Mouse (Mus musculus) MEL (cell line): ENCODE data around the gene 5430427O19Rik. TPM values are rescaled to one million over a fixed set of nuclear protein-coding genes. Genes with fewer than 3 reads are reported as not detected.

Experiments used
- DNase-seq: peaks from one replicate; pipeline ENCODE4 v3.0.0; 2011; ENCODE audit warnings: low read depth, low spot score
- H3K27ac ChIP-seq: 2 replicates; pipeline ENCODE4 v1.5.1; 2012; ENCODE audit warnings: low read depth, mild to moderate bottlenecking, control low read depth, low read length, moderate library complexity; ENCODE audit not compliant: control insufficient read depth
- H3K27me3 ChIP-seq, 2 experiments: fragments of 150-350 bp in 1 of 2; sonication (generic) in 1 of 2; 2 replicates each; pipeline ENCODE4 v1.6.1; 2012; ENCODE audit warnings: low read length in 2 of 2, mild to moderate bottlenecking in 2 of 2, improper control_type of control experiment in 1 of 2, moderate library complexity in 1 of 2; ENCODE audit not compliant: insufficient read depth in 2 of 2, control insufficient read depth in 1 of 2
- H3K36me3 ChIP-seq, 2 experiments: 2 replicates each; pipeline ENCODE4 v1.6.1; 2012 to 2014; ENCODE audit warnings: low read length in 2 of 2, improper control_type of control experiment in 1 of 2, inconsistent platforms in 1 of 2, mild to moderate bottlenecking in 1 of 2; ENCODE audit not compliant: insufficient read depth in 2 of 2, control insufficient read depth in 1 of 2
- H3K4me1 ChIP-seq, 2 experiments: fragments of 150-350 bp in 1 of 2; sonication (generic) in 1 of 2; 2 replicates each; pipeline ENCODE4 v1.6.1; 2012; ENCODE audit warnings: low read length in 2 of 2, improper control_type of control experiment in 1 of 2, mild to moderate bottlenecking in 1 of 2; ENCODE audit not compliant: insufficient read depth in 2 of 2, control insufficient read depth in 1 of 2
- H3K4me3 ChIP-seq, 2 experiments: fragments of 150-350 bp in 1 of 2; sonication (generic) in 1 of 2; 2 replicates each; pipeline ENCODE4 v1.5.1; 2012; ENCODE audit warnings: low read depth in 2 of 2, low read length in 2 of 2, mild to moderate bottlenecking in 2 of 2, moderate library complexity in 2 of 2, control low read depth in 1 of 2, improper control_type of control experiment in 1 of 2; ENCODE audit not compliant: control insufficient read depth in 1 of 2, insufficient read depth in 1 of 2
- H3K79me2 ChIP-seq: 2 replicates; pipeline ENCODE4 v1.6.1; 2012; ENCODE audit warnings: mild to moderate bottlenecking, low read length, moderate library complexity; ENCODE audit not compliant: control insufficient read depth, poor library complexity, insufficient read depth
- H3K9ac ChIP-seq: 2 replicates; pipeline ENCODE4 v1.6.1; 2012; ENCODE audit warnings: low read depth, mild to moderate bottlenecking, control low read depth, low read length, moderate library complexity; ENCODE audit not compliant: control insufficient read depth, poor library complexity, severe bottlenecking
- H3K9me3 ChIP-seq: fragments of 150-350 bp; sonication (generic); replicated peaks from 2 replicates; pipeline ENCODE4 v1.6.1; 2012; ENCODE audit warnings: mild to moderate bottlenecking, low read length, improper control_type of control experiment, moderate library complexity; ENCODE audit not compliant: insufficient read depth
- CHD1 ChIP-seq: IDR thresholded peaks from 2 replicates; pipeline ENCODE4 v1.6.1; 2012; ENCODE audit warnings: low read depth, mild to moderate bottlenecking, inconsistent platforms, low read length, improper control_type of control experiment
- E2F4 ChIP-seq: IDR thresholded peaks from 2 replicates; pipeline ENCODE4 v1.6.1; 2011; ENCODE audit warnings: low read depth, low read length, improper control_type of control experiment, borderline replicate concordance
- EP300 ChIP-seq, 2 experiments: IDR thresholded peaks; 2 replicates each; pipeline ENCODE4 v1.6.1; 2011; ENCODE audit warnings: improper control_type of control experiment in 2 of 2, low read length in 2 of 2, low read depth in 1 of 2, mild to moderate bottlenecking in 1 of 2
- ETS1 ChIP-seq: IDR thresholded peaks from 2 replicates; pipeline ENCODE4 v1.6.1; 2012; ENCODE audit warnings: low read depth, mild to moderate bottlenecking, inconsistent platforms, low read length, improper control_type of control experiment, moderate library complexity
- GABPA ChIP-seq: IDR thresholded peaks from 2 replicates; pipeline ENCODE4 v1.6.1; 2012; ENCODE audit warnings: low read depth, mild to moderate bottlenecking, inconsistent platforms, low read length, improper control_type of control experiment, moderate library complexity
- GATA1 ChIP-seq: IDR thresholded peaks from 2 replicates; pipeline ENCODE4 v1.6.1; 2011; ENCODE audit warnings: low read depth, low read length, improper control_type of control experiment
- HCFC1 ChIP-seq: IDR thresholded peaks from 2 replicates; pipeline ENCODE4 v1.6.1; 2012; ENCODE audit warnings: low read depth, mild to moderate bottlenecking, inconsistent platforms, low read length, improper control_type of control experiment, moderate library complexity
- JUND ChIP-seq: IDR thresholded peaks from 2 replicates; pipeline ENCODE4 v1.6.1; 2011; ENCODE audit warnings: low read depth, mild to moderate bottlenecking, improper control_type of control experiment, low read length
- MAFK ChIP-seq: IDR thresholded peaks from 2 replicates; pipeline ENCODE4 v1.6.1; 2011; ENCODE audit warnings: low read depth, mild to moderate bottlenecking, low read length, improper control_type of control experiment, borderline replicate concordance
- MAZ ChIP-seq: IDR thresholded peaks from 2 replicates; pipeline ENCODE4 v1.6.1; 2012; ENCODE audit warnings: low read depth, mild to moderate bottlenecking, inconsistent platforms, low read length, improper control_type of control experiment
- MXI1 ChIP-seq: IDR thresholded peaks from 2 replicates; pipeline ENCODE4 v1.6.1; 2011; ENCODE audit warnings: mild to moderate bottlenecking, low read depth, low read length, improper control_type of control experiment
- MYB ChIP-seq: IDR thresholded peaks from 2 replicates; pipeline ENCODE4 v1.6.1; 2011; ENCODE audit warnings: mild to moderate bottlenecking, low read depth, low read length, improper control_type of control experiment
- NELFE ChIP-seq: IDR thresholded peaks from 2 replicates; pipeline ENCODE4 v1.6.1; 2011; ENCODE audit warnings: low read depth, low read length, improper control_type of control experiment
- NRF1 ChIP-seq: IDR thresholded peaks from 2 replicates; pipeline ENCODE4 v1.6.1; 2014; ENCODE audit warnings: low read depth, mild to moderate bottlenecking, inconsistent platforms, low read length, improper control_type of control experiment, moderate library complexity; ENCODE audit not compliant: poor library complexity, insufficient read depth, severe bottlenecking
- POLR2A ChIP-seq, 2 experiments: IDR thresholded peaks; 2 replicates each; pipeline ENCODE4 v1.6.1; 2011 to 2012; ENCODE audit warnings: low read length in 2 of 2, mild to moderate bottlenecking in 2 of 2, control low read depth in 1 of 2, improper control_type of control experiment in 1 of 2, low read depth in 1 of 2, moderate library complexity in 1 of 2; ENCODE audit not compliant: control insufficient read depth in 1 of 2, insufficient read depth in 1 of 2, poor library complexity in 1 of 2
- SMC3 ChIP-seq: IDR thresholded peaks from 2 replicates; pipeline ENCODE4 v1.6.1; 2011; ENCODE audit warnings: low read depth, low read length, improper control_type of control experiment
- TAL1 ChIP-seq: IDR thresholded peaks from 2 replicates; pipeline ENCODE4 v1.6.1; 2012; ENCODE audit warnings: mild to moderate bottlenecking, inconsistent platforms, low read length, moderate library complexity, mixed read lengths
- TBP ChIP-seq: IDR thresholded peaks from 2 replicates; pipeline ENCODE4 v1.8.0; 2011; ENCODE audit warnings: low read depth, low read length, improper control_type of control experiment
- TCF12 ChIP-seq: IDR thresholded peaks from 2 replicates; pipeline ENCODE4 v1.6.1; 2014; ENCODE audit warnings: low read depth, mild to moderate bottlenecking, inconsistent platforms, low read length, improper control_type of control experiment, moderate library complexity
- USF2 ChIP-seq, 2 experiments: IDR thresholded peaks; 2 replicates each; pipeline ENCODE4 v1.6.1; 2011 to 2012; ENCODE audit warnings: improper control_type of control experiment in 2 of 2, low read length in 2 of 2, borderline replicate concordance in 1 of 2, inconsistent platforms in 1 of 2, low read depth in 1 of 2, mild to moderate bottlenecking in 1 of 2; ENCODE audit not compliant: insufficient read depth in 1 of 2
- ZC3H11A ChIP-seq: IDR thresholded peaks from 2 replicates; pipeline ENCODE4 v1.6.1; 2012; ENCODE audit warnings: low read depth, mild to moderate bottlenecking, inconsistent platforms, low read length, improper control_type of control experiment
- ZKSCAN1 ChIP-seq: IDR thresholded peaks from 2 replicates; pipeline ENCODE4 v1.6.1; 2012; ENCODE audit warnings: low read depth, mild to moderate bottlenecking, inconsistent platforms, low read length, improper control_type of control experiment, moderate library complexity
- ZNF384 ChIP-seq: IDR thresholded peaks from 2 replicates; pipeline ENCODE4 v1.6.1; 2012; ENCODE audit warnings: low read depth, mild to moderate bottlenecking, inconsistent platforms, low read length, improper control_type of control experiment
- polyA plus RNA-seq, 2 experiments: library from polyadenylated mRNA; stranded (reverse) in 1 of 2; unstranded in 1 of 2; fragments of >175 nt in 1 of 2; fragments of >200 nt in 1 of 2; gene quantifications; 2 replicates each; pipeline versions ENCODE4 v1.2.1 to v1.2.4; 2012; ENCODE audit warnings: low replicate concordance in 2 of 2, low read depth in 1 of 2; ENCODE audit not compliant: insufficient read length in 2 of 2, insufficient read depth in 1 of 2, missing spikeins in 1 of 2
- total RNA-seq: library from RNA; depleted of rRNA; stranded (reverse); fragments of 300-350 nt; gene quantifications from 2 replicates; pipeline ENCODE4 v1.2.3, GENCODE M21; 2012

5430427O19Rik gene
- total and polyA plus RNA-seq, 3 experiments: 1.2 to 1.7 TPM; not detected in 1

DNA sequence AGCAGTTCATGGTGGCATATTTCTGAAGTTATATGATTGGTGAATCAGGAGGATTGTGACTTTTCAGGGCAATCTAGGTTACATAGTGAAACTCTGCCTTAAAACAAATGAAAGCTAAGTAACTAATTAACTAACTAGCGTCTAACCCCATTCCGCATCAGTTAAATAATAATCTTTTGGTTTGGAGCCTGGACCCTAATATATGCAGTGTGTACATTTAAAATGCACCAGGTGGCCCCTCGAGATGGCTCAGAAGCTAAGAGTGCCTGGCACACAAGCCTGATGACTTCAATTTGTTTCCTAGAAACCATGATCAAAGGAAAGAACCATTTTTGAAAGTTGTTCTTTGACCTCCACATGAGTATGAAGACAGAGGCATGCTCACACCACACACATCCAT lies 14.2 kb upstream of the 5430427O19Rik start:
- H3K27ac ChIP-seq: no peak overlapping the region
- TF ChIP-seq ZNF384 (no peak), POLR2A (IDR thresholded peaks at IDR 0.05; ENCODE audit: control insufficient read depth in 1 of 2, insufficient read depth in 1 of 2, low read depth in 1 of 2, low read length in 2 of 2, poor library complexity in 1 of 2) (no peak), E2F4 (no peak), ZKSCAN1 (no peak), MXI1 (no peak), EP300 (IDR thresholded peaks at IDR 0.05; ENCODE audit: low read depth in 1 of 2, low read length in 2 of 2) (no peak), NRF1 (no peak), NELFE (no peak), MAFK (no peak), GABPA (no peak), MYB (no peak), TBP (no peak), TAL1 (no peak), USF2 (IDR thresholded peaks at IDR 0.05; ENCODE audit: borderline replicate concordance in 1 of 2, insufficient read depth in 1 of 2, low read depth in 1 of 2, low read length in 2 of 2) (no peak), CHD1 (no peak), TCF12 (no peak), SMC3 (no peak), JUND (no peak), ETS1 (no peak)
- TF ChIP-seq, all 39 proteins: peak for 0
- DNase-seq: no peak

DNA sequence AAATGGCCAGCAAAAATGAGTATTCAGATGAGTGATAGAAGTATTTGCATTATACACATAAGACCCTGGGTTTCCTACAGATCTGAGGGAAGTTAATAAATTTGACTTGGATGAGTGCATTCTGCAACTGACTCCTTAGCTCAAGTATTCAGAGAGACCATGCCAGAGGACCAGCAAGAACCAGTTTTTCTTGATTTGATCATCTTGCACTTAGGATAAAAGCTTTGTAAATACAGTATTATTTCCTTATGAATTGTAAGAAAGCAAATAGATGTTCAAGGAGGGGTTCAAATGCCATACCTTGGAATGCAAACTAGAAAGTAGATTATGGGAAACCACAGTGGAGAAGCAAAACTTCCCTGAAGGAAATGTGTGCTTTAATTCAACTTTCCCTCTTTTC lies 13.0 kb upstream of the 5430427O19Rik start:
- no peaks in the 10 kb centered on the region for H3K27me3 ChIP-seq
- no peak overlapping the region for H3K27ac ChIP-seq
- no peaks in the 10 kb centered on the region for H3K79me2 ChIP-seq
- TF ChIP-seq HCFC1 (no peak), EP300 (IDR thresholded peaks at IDR 0.05; ENCODE audit: low read depth in 1 of 2, low read length in 2 of 2) (no peak), MAZ (no peak), ZC3H11A (no peak), JUND (no peak), GATA1 (no peak), MXI1 (no peak)
- no peaks in the 10 kb centered on the region for H3K9me3 ChIP-seq
- H3K4me1 ChIP-seq: no peaks in the 10 kb centered on the region
- no peaks in the 10 kb centered on the region for H3K36me3 ChIP-seq
- DNase-seq: no peak
- no peak overlapping the region for H3K4me3 ChIP-seq
- no peak overlapping the region for H3K9ac ChIP-seq

More for the DNA sequence above, 14.2 kb upstream of the 5430427O19Rik start:
- Histone ChIP-seq H3K4me1 (no peaks in the 10 kb centered on the region), H3K9me3 (no peaks in the 10 kb centered on the region), H3K79me2 (no peaks in the 10 kb centered on the region), H3K27me3 (no peaks in the 10 kb centered on the region), H3K36me3 (no peaks in the 10 kb centered on the region), H3K4me3 (no peak overlapping the region), H3K9ac (no peak overlapping the region)
